Mouse (Mus musculus) activated CD4-positive, CD25-positive, alpha-beta regulatory T cell, adult 4 months (primary cell): ENCODE measurements around the gene Flii. TPM values are rescaled to one million over a fixed set of nuclear protein-coding genes. Genes with fewer than 3 reads are reported as not detected.

Source experiments
- polyA plus RNA-seq, 2 experiments: library from polyadenylated mRNA; unstranded; fragments of 100-300 nt; shearing (Covaris generic); gene quantifications; one replicate each; pipeline ENCODE4 v1.2.1; 2017

The Flii gene
- polyA plus RNA-seq, 2 experiments from 2014 or later, result 65.2 to 84.7 TPM

Other genes with a start within 250 kb of the Flii start
- 10 to 100 TPM; 31.4 to 40.9 TPM for gene Alkbh5, start 190.9 kb downstream of the Flii start, polyA plus RNA-seq
- gene Llgl1, start 27.5 kb downstream of the Flii start, polyA plus RNA-seq, result 10 to 100 TPM in 1 of 2 experiments, 1 to 10 TPM in 1; 6.2 to 10.4 TPM
- gene Mief2, start 1.1 kb upstream of the Flii start, polyA plus RNA-seq, result 10 to 100 TPM in 1 of 2 experiments, 1 to 10 TPM in 1; 9.9 to 12.0 TPM
- gene Top3a, start 50.1 kb upstream of the Flii start, polyA plus RNA-seq, result 10 to 100 TPM in 1 of 2 experiments, 1 to 10 TPM in 1; 9.8 to 10.6 TPM
- gene Smcr8, start 50.3 kb upstream of the Flii start, polyA plus RNA-seq, result 1 to 10 TPM; 4.5 to 6.2 TPM
- gene Shmt1, start 84.5 kb upstream of the Flii start, polyA plus RNA-seq, result 10 to 100 TPM; 13.1 to 19.7 TPM
- 10 to 100 TPM; 18.7 to 19.1 TPM for gene Dhrs7b, start 103.4 kb upstream of the Flii start, polyA plus RNA-seq
- 10 to 100 TPM; 27.9 to 28.2 TPM for gene Tmem11, start 152.0 kb upstream of the Flii start, polyA plus RNA-seq
- 1 to 10 TPM; 5.7 to 6.8 TPM for gene Natd1, start 187.5 kb upstream of the Flii start, polyA plus RNA-seq
- gene Map2k3, start 204.8 kb upstream of the Flii start, polyA plus RNA-seq, result 10 to 100 TPM; 58.3 to 66.8 TPM